Mouse (Mus musculus): Measurements from ENCODE around the gene Gm49486. TPM values are rescaled to one million over a fixed set of nuclear protein-coding genes. Genes with fewer than 3 reads are reported as not detected.

The Gm49486 gene
- polyA plus RNA-seq, 1 experiment from 2014 or later = 0.49 TPM

GRCm38 (mm10) chr15:79287091-79287490, 57.9 kb downstream of the Gm49486 start:
- Histone ChIP-seq H3K27ac (ENCODE audit: poor library complexity, severe bottlenecking) (no peak overlapping the region), H3K4me3 (no peak overlapping the region), H3K9me3 (replicated peaks) (no peaks in the 10 kb centered on the region), H3K27me3 (replicated peaks) (0 out of 2 replicates have a peak, but pooled peaks cover 5% of the 10 kb centered on the region), H3K9ac (no peak overlapping the region), H3K4me1 (replicated peaks) (no peaks in the 10 kb centered on the region), H3K4me2 (no peak overlapping the region), H3K36me3 (peaks cover 23% of the 10 kb centered on the region)
- ATAC-seq (ENCODE audit: insufficient number of reproducible peaks, low FRiP score) = no peak
- 91% methylated on average over 7 of the region's 7 CpGs for WGBS

DNA sequence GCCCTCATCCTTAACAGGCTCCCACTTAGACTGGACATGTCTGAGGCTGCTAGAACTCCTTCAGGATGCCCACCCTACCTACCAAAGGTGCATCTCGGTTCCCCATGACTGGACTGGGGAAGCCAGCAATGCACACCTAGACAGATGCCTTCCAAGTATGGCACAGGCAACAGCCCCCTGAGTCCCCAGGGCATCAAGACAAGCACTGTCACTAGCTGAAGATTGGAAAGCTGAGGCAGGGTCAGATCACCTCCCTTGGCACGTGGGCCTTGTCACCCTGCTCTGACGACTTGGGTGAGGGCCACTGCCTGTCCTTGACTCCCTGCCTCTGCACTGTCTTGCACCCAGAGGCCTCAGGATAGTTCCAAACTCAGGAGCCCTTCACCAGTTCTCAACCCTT, 59.2 kb downstream of the Gm49486 start:
- Histone ChIP-seq H3K9me3 (replicated peaks) (no peaks in the 10 kb centered on the region), H3K4me1 (replicated peaks) (no peaks in the 10 kb centered on the region), H3K4me2 (no peak overlapping the region), H3K36me3 (peaks cover 23% of the 10 kb centered on the region), H3K27ac (ENCODE audit: poor library complexity, severe bottlenecking) (no peak overlapping the region), H3K9ac (no peak overlapping the region), H3K4me3 (no peak overlapping the region), H3K27me3 (replicated peaks) (0 out of 2 replicates have a peak, but pooled peaks cover 5% of the 10 kb centered on the region)
- whole genome bisulfite sequencing = 77% methylated on average over 3 of the region's 3 CpGs
- ATAC-seq (ENCODE audit: insufficient number of reproducible peaks, low FRiP score) = no peak

DNA sequence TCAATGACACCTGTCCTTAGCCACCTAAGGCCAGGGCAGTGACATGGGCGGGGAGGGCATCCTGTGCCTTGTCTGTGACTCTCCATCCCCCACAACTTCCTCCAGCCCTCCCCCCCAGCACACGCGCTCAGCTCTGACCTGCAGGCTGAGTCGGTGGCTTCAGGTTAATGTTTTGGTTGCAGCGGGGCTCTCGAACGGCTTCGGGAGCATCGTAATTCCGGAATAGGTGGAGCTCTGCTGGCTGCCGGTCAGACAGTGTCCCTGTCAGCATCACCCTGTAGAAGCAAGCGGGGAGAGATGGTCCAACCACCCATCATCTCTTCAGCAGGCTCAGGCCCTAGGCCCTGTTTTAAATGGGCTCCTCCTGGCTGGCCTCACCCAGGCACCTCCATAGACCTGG, 60.2 kb downstream of the Gm49486 start:
- Histone ChIP-seq H3K36me3 (peaks cover 23% of the 10 kb centered on the region), H3K4me1 (replicated peaks) (no peaks in the 10 kb centered on the region), H3K9ac (no peak overlapping the region), H3K27ac (ENCODE audit: poor library complexity, severe bottlenecking) (no peak overlapping the region), H3K4me2 (no peak overlapping the region), H3K27me3 (replicated peaks) (no peaks in the 10 kb centered on the region), H3K4me3 (no peak overlapping the region), H3K9me3 (replicated peaks) (no peaks in the 10 kb centered on the region)
- ATAC-seq (ENCODE audit: insufficient number of reproducible peaks, low FRiP score) = no peak
- 83% methylated on average over 12 of the region's 12 CpGs for WGBS

DNA sequence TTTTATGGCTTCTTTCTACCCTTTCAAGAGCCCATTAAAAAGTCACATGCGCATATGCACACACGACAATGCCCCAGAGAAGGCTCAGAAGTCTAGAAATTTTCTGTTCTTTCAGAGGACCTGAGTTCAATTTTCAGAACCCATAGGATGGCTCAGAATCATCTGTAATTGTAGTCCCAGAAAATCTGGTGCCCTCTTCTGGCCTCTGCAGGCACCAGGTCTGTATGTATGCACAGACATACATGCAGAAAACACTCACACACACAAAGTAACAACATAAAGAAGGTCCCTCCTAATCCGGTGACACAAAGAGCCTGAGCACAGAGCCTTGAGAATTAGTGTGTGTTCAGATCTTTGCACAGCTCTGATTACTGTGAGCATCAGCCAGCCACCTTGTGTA, 61.1 kb downstream of the Gm49486 start:
- WGBS = 82% methylated on average over 3 of the region's 3 CpGs
- Histone ChIP-seq H3K27ac (ENCODE audit: poor library complexity, severe bottlenecking) (no peak overlapping the region), H3K4me3 (no peak overlapping the region), H3K9ac (no peak overlapping the region), H3K4me1 (replicated peaks) (no peaks in the 10 kb centered on the region), H3K4me2 (no peak overlapping the region), H3K9me3 (replicated peaks) (no peaks in the 10 kb centered on the region), H3K36me3 (peaks cover 23% of the 10 kb centered on the region), H3K27me3 (replicated peaks) (no peaks in the 10 kb centered on the region)
- ATAC-seq (ENCODE audit: insufficient number of reproducible peaks, low FRiP score) = no peak

DNA sequence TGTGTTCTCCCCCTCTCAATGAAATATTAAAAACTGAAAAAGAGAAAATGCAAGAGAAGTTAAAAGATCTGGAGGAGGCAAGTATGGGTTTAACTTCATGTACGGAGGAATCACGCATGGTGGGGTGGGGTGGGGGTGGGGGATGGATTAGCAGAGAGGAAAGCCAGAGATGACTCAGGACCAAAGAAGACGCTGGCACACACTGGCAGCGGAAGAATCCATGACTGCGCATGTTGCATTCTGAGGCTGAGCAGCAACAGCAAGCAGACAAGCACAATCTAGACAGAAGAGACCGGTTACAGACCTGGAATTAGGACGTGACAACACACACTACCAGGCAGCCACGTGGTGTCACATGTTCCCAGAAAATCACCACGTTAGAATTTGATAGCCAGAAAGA, 63.6 kb downstream of the Gm49486 start:
- Histone ChIP-seq H3K36me3 (peaks cover 9% of the 10 kb centered on the region), H3K9ac (no peak overlapping the region), H3K27ac (ENCODE audit: poor library complexity, severe bottlenecking) (no peak overlapping the region), H3K27me3 (replicated peaks) (no peaks in the 10 kb centered on the region), H3K9me3 (replicated peaks) (no peaks in the 10 kb centered on the region), H3K4me3 (no peak overlapping the region), H3K4me2 (no peak overlapping the region), H3K4me1 (replicated peaks) (no peaks in the 10 kb centered on the region)
- 83% methylated on average over 9 of the region's 9 CpGs for WGBS
- ATAC-seq (ENCODE audit: insufficient number of reproducible peaks, low FRiP score) = no peak

DNA sequence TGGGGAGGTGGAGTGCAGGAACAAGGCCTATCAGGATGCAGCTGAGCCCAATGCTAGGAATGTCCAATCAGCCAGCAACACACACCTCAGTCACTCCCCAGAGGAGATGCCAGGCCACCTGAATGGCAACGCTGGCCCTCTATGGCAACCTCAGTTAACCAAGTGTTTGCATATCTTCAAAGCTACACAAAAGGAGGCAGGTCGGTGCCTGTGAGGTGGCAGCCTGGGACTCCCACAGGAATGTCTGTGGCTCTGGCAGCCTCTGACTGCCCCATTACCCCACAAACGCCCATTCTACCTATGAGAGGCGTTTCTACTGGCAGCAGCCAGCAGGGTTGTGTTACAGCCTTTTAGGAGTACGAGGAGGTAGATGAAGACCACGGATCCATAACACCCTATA, 69.4 kb downstream of the Gm49486 start:
- Histone ChIP-seq H3K27ac (ENCODE audit: poor library complexity, severe bottlenecking) (no peak overlapping the region), H3K4me1 (replicated peaks) (no peaks in the 10 kb centered on the region), H3K4me2 (no peak overlapping the region), H3K9me3 (replicated peaks) (no peaks in the 10 kb centered on the region), H3K9ac (no peak overlapping the region), H3K4me3 (no peak overlapping the region), H3K27me3 (replicated peaks) (no peaks in the 10 kb centered on the region), H3K36me3 (peaks cover 15% of the 10 kb centered on the region)
- 89% methylated on average over 6 of the region's 6 CpGs for WGBS
- no peak for ATAC-seq (ENCODE audit: insufficient number of reproducible peaks, low FRiP score)

- H3K9me3 ChIP-seq (replicated peaks) = no peaks in the 10 kb centered on the region
- no peak overlapping the region for H3K4me2 ChIP-seq
- no peak overlapping the region for H3K27ac ChIP-seq (ENCODE audit: poor library complexity, severe bottlenecking)
- WGBS = 73% methylated on average over 2 of the region's 2 CpGs
- ATAC-seq (ENCODE audit: insufficient number of reproducible peaks, low FRiP score) = no peak
- no peak overlapping the region for H3K9ac ChIP-seq
- no peaks in the 10 kb centered on the region for H3K4me1 ChIP-seq (replicated peaks)
- H3K4me3 ChIP-seq = no peak overlapping the region
- H3K36me3 ChIP-seq = peaks cover 18% of the 10 kb centered on the region
- H3K27me3 ChIP-seq (replicated peaks) = no peaks in the 10 kb centered on the region
Measured at GRCm38 (mm10) chr15:79299563-79300155, 70.5 kb downstream of the Gm49486 start.

DNA sequence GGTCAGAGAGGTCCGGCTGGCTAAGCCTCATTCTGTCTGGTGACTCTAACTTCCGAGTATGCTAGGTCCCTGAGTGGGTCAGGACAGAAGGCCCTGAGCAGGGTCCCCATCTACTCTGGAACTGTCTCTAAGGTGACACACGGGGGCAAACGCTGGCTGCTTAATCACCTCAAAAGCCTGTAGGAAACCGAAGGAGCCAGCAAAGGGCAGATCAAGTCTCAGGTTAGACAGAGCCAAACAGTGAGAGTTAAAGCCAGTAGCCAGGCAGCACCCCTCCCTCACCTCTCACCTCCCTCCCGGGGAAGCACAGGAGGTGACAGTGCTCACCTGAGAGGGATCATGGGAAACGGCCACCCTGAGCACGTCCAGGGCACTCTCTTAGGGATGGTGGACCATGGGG, 74.5 kb downstream of the Gm49486 start:
- no peaks in the 10 kb centered on the region for H3K4me1 ChIP-seq (replicated peaks)
- no peaks in the 10 kb centered on the region for H3K27me3 ChIP-seq (replicated peaks)

DNA sequence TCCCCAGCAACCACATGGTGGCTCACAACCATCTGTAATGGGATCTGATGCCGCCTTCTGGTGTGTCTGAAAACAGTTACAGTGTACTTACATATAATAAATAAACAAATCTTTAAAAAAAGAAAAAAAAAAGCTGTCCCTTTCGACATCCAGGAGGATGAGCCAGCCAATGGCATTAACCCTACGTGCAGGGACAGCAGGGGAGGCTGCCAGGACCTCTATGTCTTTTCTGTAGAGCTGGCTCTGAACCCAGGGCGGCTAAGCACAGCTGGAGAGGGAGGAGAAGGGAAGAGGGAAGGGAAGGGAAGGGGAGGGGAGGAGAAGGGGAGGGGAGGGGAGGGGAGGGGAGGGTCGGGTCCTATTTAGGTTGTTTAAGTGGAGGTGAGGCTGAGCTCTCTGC, 75.6 kb downstream of the Gm49486 start:
- Histone ChIP-seq H3K36me3 (peaks cover 24% of the 10 kb centered on the region), H3K4me2 (no peak overlapping the region), H3K27me3 (replicated peaks) (no peaks in the 10 kb centered on the region), H3K4me3 (no peak overlapping the region), H3K9me3 (replicated peaks) (no peaks in the 10 kb centered on the region), H3K27ac (ENCODE audit: poor library complexity, severe bottlenecking) (no peak overlapping the region), H3K9ac (no peak overlapping the region), H3K4me1 (replicated peaks) (no peaks in the 10 kb centered on the region)
- 72% methylated on average over 4 of the region's 5 CpGs for WGBS
- no peak for ATAC-seq (ENCODE audit: insufficient number of reproducible peaks, low FRiP score)

More for the DNA sequence above, 74.5 kb downstream of the Gm49486 start:
- no peak overlapping the region for H3K4me3 ChIP-seq
- 79% methylated on average over 8 of the region's 8 CpGs for WGBS
- H3K9ac ChIP-seq = no peak overlapping the region
- no peak overlapping the region for H3K27ac ChIP-seq (ENCODE audit: poor library complexity, severe bottlenecking)
- H3K9me3 ChIP-seq (replicated peaks) = no peaks in the 10 kb centered on the region
- no peak overlapping the region for H3K4me2 ChIP-seq
- H3K36me3 ChIP-seq = peaks cover 27% of the 10 kb centered on the region
- no peak for ATAC-seq (ENCODE audit: insufficient number of reproducible peaks, low FRiP score)

DNA sequence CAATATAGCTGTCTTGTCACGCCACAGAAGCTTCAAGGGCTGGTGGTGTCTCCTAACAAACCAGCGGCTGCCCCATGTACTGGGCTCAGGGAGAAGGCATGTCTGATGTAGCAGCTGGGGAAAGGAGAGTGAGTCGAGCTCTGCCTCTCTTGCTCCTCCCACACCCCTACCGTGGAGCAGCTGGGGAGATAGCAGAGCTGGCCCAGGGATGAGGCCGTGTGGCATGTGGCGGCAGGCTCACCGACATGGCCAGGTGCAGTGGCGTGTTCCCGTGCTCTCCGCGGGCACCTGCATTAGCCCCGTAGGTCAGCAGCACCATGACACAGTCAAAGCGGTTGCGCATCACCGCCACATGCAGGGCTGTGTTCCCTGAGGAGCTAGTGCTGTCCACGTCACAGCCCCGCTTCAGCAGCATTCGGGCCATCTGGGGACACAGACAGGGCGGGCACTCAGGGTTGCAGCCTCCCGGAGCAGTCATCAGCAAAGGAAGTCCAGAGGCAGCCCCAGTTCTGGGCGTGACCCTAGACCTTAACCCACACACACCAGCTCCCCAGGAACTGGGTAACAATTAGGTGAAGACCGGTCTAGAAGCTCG, 76.9 kb downstream of the Gm49486 start:
- WGBS = 67% methylated on average over 23 of the region's 23 CpGs
- ATAC-seq (ENCODE audit: insufficient number of reproducible peaks, low FRiP score) = no peak; the same call in 1 of the 2 replicates

More for the DNA sequence above, 76.9 kb downstream of the Gm49486 start:
- Histone ChIP-seq H3K9me3 (replicated peaks) (no peaks in the 10 kb centered on the region), H3K4me1 (replicated peaks) (no peaks in the 10 kb centered on the region), H3K36me3 (peaks cover 23% of the 10 kb centered on the region), H3K9ac (no peak overlapping the region), H3K4me3 (no peak overlapping the region), H3K27me3 (replicated peaks) (no peaks in the 10 kb centered on the region), H3K4me2 (no peak overlapping the region), H3K27ac (ENCODE audit: poor library complexity, severe bottlenecking) (no peak overlapping the region)
